Mouse (Mus musculus): Measurements from ENCODE around the gene Dlg2.
A peak's percentile ranks its signal among the peaks of the same experiment; 100 is the strongest.

The Dlg2 gene

DNA sequence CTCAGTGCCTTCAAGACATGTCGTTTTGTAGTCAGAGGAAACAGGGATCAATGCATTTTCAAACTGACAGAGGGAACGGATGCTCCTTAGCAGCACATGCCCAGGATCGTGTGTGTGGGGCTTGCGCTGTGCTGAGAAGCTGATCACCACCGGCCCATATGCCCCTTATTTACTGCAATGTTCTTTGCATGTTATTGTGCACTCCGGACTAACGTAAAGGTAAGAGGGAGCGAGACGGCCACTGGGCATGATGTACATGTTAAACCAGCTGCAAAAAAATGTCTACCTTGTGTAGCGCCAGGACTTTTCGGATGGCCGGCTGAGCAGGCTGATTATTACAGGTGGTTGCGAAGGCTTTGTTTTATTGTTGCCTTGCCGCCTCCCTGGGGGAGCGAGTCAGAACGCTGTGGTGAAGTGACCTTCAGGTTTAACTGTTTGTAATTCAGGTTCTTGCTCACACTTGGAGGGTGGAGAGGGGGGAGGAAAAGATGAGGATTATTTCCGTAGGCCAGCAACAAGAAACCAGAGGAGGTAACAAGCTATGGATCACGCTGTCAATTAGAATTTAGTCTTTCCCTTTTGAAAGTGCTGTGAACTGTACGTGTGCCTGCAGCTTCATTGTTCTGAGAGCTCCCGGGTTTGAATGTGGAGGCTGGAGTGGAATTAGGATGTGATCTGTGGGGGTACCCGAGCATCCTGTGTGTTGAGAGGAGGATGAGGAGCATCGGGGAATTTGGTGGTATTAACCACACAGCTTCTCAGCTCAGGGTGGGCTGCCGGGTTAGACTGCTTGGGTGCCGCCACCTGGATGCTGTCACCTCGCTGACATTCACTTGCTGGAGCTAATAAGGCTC, 614.6 kb downstream of the Dlg2 start:
- DNase-seq, result no peak

GRCm38 (mm10) chr7:91096467-91096866, 620.0 kb downstream of the Dlg2 start:
- DNase-seq, result no peak

- no peak for DNase-seq
Measured at GRCm38 (mm10) chr7:91098521-91098920, 622.0 kb downstream of the Dlg2 start.

GRCm38 (mm10) chr7:91109575-91109974, 633.1 kb downstream of the Dlg2 start:
- DNase-seq, result no peak

DNA sequence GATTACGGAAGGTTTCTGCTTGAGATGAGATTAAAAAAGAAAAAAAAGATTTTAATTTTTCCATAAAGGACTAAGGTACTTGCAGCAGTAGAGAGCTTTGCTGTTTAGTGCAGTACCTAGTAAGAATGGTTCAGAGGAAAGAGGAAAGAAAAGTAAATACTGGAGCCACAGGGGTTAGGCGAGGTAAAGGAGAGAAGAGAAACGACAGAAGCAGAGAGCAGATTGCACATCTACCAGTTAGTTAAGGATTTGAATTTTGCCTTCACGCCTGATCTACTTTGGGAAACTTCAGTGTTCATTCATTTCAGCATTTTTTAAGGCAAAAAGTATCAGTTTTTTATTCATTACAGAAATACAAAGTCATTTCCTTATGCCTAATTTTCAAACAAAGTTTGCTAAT, 655.7 kb downstream of the Dlg2 start:
- DNase-seq, result no peak

DNA sequence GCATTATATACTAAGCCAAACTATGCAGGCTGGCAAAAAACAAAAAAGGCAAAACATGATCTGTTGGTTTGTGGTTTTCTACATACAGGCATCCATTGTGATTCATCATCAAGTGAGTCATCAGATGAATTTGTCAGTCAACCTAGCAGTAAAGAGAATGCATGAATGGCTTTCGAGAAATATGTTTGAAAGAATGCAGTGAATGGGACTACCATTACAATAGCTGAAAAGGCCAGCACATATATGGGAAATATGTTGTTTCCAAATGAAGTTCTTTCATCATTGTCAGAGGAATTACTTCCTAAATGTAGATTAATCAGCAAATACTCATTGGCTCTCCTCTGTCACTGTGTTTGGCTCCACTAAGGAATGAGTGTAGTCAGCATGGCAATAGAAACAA, 677.6 kb downstream of the Dlg2 start:
- no peak for DNase-seq

GRCm38 (mm10) chr7:91159144-91159543, 682.7 kb downstream of the Dlg2 start:
- no peak for DNase-seq

- no peak for DNase-seq
Measured at GRCm38 (mm10) chr7:91161643-91162175, 685.2 kb downstream of the Dlg2 start.

DNA sequence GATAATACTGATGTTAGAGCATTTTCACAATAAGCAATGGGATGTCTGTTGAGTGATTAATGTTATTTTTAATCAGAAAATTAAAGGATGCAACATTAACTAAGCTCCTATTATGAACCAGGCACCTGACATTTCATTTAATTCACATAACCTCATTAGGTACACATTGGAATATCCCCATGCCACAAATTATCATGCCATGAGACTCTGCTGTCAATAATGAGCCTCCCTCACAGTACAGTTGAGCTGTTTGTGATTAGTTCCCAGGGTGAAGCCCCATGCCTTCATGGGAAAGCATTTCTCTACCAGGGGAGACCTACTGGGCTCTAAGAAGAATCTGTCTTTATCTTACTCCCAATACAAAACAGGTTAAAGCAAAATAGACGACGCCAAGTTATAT, 697.1 kb downstream of the Dlg2 start:
- no peak for DNase-seq

DNA sequence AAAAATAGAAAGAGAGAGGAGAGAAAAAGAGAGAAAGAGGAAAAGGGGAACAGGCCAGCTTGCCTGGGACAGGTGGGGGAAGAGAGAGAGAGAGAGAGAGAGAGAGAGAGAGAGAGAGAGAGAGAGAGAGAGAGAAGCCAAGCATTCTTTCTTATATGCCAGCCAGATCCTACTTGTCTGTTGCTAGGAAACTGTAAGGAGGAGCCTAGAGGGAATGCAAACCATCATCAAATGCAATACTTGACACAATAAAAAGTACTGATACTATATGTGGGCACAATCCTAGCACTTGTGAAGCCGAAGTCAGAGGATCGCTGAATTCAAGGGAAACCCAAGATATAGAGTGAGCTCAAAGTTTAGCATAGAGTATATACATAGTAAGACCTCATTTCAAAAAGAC, 711.7 kb downstream of the Dlg2 start:
- DNase-seq, result no peak

GRCm38 (mm10) chr7:91199372-91199771, 722.9 kb downstream of the Dlg2 start:
- DNase-seq, result no peak

GRCm38 (mm10) chr7:91208083-91208852, 731.8 kb downstream of the Dlg2 start:
- no peak for DNase-seq

DNA sequence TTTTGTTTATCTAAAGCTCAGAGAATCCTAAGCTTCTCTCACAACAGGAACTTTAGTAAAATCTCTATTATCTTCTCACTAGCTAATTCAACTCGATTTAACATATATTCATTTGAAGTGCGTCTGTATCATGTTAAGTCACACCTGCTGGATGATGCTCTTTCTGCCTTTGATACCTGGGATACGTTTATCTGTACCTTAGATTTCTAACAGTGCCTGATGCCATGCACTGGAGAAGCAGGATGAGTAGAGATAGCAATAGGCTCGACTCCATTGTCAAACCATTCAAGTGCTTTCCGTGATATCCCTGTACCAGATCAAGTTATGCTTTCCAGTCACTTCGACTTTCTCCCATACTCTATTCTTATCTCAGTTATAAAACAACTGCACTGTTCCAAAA, 732.5 kb downstream of the Dlg2 start:
- DNase-seq, result no peak

GRCm38 (mm10) chr7:91212236-91212635, 735.8 kb downstream of the Dlg2 start:
- DNase-seq, result no peak

- DNase-seq, result no peak
Measured at GRCm38 (mm10) chr7:91214921-91215320, 738.4 kb downstream of the Dlg2 start.

- no peak for DNase-seq
Measured at GRCm38 (mm10) chr7:91218321-91218987, 742.0 kb downstream of the Dlg2 start.

DNA sequence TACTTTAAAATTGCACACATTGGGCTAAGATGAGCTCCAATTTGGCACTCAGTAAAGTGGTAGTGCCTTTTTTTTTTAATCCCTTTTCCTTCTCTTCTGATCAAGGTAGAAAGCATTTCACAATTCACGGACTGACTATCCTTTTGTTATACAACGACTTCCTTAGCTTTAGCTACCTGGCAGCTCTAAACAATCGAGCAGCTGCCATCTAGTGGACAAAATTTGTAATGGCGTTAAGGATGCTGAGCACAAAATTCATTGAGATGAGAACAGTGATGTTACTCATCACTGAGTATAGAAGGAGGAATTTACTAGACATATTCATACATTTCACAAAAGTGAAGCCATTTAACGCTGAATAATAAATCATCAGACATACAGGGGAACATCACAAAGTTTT, 750.0 kb downstream of the Dlg2 start:
- DNase-seq, result peak; percentile 58

- no peak for DNase-seq
Measured at GRCm38 (mm10) chr7:91241718-91242117, 765.2 kb downstream of the Dlg2 start.

DNA sequence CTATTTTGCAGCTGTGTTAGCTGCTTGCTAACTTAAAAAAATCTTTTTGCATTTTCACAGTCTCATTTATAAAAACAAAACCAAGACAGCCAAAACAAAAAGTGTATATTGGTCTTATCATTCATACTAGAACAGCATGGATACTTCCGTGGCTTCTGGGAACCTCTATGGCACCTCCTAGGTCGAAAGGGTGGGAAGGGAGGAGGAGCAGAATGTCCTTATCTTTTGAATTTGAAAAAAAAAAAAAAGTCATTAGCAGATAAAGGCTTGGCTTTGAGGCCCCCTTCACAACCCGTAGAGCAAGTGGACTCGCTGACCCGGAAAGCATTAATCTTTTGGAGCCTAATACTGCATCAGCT, 785.2 kb downstream of the Dlg2 start:
- no peak for DNase-seq

DNA sequence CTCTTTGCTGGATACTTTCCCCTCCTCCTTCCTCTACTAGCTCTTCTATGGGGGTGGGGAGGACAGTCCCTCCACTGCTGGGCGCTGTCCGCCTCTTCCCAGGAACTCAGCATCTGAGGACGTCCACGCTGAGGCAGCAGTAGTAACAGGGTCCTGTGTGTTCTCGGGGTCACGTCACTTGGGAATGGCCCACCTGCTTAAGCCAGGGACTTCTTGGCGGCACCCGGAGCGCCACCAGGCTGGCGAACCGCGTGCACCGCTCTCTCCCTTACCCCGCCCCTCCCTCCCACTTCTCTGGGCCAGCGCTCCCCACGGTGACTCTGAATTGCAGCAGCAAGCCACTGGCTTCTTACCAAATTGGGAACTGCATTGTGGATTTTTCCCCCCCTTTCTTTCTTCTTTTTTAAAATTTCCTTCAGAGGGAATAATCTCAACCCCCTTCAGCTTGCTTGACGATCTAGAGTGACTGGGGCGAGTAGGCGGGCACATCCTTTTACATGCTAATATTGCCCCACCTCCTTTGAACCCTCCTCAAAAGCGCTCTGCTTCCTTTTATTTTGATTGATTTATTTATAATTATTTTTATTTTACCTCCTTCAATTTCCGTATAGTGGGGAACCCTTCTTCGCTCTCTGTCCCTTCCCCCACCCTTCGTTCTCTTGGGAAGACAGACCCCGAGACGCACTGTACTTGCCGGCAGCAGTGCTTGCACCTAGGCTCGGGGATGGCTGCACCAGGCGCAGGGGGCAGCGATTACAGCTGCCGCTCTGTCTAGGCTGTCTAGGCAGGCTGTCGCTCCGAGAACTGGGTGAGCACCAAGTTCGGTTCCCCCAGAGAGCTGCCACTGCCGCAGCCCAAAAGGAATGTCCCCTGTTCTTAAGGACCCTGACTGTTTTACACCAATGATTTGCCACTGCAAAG, 785.8 kb downstream of the Dlg2 start:
- no peak for DNase-seq

DNA sequence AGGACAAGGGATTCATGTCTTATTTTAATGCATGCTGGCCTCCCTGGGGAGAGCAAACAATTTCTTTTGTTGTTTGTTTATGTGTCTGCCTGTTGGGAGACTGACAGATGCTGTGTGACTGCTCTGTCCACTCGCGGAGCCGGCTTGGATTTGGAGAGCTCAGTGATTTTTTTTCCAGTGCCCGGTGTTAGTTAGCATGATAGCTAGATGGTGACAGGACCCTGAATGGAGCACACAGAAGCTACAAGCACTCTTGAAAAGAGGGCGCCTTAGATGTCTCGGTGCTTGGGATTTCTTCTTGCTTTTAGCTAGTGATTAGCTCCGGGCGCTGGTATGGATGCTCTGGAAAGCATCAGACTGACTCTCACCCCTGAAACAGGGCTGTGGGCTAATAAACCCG, 786.5 kb downstream of the Dlg2 start:
- no peak for DNase-seq

- DNase-seq, result peak; percentile 3
Measured at GRCm38 (mm10) chr7:91267764-91268163, 791.3 kb downstream of the Dlg2 start.
